Mouse (Mus musculus): Measurements from ENCODE around the gene Gm11437.

The Gm11437 gene

DNA sequence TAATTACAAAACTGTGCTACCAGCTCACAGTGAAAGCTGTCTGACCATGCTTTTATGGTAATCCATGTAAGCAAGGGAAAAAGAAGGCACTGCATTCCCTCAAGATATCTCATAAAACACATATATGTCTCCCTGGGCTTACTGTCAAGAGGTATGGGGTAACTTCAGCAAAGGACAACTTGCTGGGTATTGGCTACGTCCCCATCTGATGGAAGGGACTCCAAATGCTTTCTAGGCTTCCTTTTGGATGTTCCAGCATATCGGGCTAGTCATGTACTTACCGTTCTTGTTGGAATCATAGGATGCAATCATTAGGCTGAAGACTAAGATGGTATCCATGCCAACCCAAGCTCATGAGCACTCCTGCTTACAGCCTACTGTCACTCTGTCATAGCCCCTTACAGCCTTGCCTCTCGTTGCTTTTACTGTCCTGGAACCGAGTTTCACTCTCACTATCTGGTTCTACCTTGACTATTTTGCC lies at the start of gene Gm11437:
Gene Gm11437 (minus strand): TSS at position 431 of the 481 bp plus-strand sequence.
- DNase-seq (ENCODE audit: low spot score), result no peak

DNA sequence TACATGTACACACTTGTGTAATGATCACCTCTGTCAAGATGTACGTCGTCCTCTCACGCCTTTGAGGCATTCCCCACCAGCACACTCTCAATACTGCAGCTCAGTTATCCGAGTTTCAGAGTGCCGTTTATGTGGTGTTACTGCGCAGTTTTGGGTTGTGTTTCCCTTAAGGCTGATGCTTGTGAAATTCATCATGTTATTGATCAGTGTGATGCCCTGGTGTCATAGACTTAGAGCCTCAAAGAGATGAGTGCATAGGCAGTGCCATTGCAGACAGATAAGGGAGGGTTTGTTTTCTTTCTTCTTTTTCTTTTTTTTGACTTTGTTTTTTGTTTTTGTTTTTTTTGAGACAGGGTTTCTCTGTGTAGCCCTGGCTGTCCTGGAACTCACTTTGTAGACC lies 43.6 kb upstream of the Gm11437 start:
- DNase-seq (ENCODE audit: low spot score), result no peak

DNA sequence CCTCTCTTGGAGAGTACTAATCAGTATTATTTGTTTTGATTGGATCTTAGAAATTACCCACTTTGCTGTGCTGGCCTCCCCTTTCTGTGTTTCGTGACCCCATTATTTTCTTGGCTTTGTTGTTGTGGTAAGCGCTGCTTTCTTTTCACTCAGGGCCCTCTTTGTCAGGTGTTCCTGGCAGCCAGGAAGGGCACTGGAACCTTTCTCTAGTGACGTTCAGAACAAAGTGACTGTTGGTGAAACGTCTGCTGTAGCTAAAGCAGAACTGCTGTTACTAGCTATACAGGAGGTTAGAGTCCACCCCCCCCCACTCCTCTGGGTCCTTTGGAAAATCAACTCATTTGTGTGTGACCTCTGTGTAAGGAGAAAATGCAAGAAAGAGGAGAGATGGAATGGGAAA lies 38.5 kb upstream of the Gm11437 start:
- no peak for DNase-seq (ENCODE audit: low spot score)

DNA sequence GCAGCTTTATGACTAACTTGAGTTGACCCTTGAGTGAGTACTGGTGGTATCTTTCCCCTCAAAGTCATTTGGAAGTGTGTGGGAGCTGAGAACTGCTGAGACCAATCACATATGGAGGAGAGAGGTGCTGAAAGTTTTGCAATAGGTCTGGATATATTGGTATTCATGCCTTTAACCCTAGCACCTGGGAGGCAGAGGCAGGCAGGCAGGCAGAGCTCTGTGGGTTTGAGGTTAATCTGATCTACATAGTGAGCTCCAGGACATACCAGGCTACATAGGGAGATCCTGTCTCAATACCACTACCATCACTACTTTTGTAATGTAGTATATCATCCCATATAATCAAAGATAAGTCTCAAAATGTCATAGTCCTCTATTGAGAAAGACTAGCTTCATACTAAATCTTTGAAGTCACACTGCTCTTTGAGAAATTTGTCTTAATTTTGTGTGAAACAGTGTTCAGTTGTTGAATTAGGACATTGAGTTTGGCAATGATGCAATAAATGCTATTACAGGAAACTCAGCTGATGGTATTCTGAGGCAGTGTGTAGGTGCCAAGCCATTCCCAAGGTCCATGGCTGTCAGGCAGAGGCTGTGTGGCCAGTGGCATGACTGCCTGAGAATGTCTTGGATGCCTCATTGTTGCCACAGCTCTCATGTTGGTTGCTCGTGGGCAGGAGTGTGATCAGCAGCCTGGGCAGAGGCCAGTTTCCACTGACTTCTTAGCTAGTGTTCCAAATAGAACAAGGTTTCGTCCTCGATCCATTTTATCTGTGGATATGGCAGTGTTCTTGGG lies 30.5 kb upstream of the Gm11437 start:
- DNase-seq (ENCODE audit: low spot score), result peak; percentile 38

DNA sequence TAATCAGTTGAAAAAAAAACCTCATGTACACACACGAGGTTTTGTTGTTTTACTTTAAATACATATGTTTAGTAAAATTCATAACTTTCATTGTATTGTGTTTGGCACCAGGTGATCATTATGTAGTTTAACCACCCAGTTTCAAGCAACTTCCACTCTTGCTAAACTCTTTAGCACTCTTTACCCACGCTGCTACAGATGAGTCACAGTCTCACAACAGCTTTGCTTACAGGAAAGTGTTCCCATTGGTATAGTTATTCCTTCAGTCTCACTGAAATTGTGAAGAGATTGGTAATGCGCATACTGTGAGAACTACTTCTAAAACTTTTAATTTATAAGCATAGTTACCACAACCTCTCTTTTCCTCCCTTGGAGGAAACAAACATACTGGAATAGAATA lies 27.5 kb upstream of the Gm11437 start:
- DNase-seq (ENCODE audit: low spot score), result no peak

DNA sequence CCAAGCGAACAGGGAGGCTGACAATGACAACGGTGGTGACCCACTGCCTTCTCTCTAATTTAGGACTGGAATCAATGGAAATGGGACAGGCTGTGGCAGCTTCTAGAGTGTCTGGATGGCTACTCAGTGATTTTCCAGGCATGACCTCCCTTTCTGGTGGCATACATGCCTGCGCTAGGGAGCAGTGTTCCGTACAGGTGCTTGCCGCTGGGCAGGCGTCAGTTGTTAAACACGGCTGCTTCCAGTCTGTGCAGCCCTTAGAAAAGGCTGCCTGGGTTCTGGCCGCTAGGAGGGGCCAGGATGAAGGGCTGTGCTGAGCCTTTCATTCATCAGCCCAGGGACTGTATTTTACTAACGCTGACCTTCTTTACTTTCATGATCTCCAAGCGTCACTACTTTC lies 26.0 kb upstream of the Gm11437 start:
- DNase-seq (ENCODE audit: low spot score), result no peak

DNA sequence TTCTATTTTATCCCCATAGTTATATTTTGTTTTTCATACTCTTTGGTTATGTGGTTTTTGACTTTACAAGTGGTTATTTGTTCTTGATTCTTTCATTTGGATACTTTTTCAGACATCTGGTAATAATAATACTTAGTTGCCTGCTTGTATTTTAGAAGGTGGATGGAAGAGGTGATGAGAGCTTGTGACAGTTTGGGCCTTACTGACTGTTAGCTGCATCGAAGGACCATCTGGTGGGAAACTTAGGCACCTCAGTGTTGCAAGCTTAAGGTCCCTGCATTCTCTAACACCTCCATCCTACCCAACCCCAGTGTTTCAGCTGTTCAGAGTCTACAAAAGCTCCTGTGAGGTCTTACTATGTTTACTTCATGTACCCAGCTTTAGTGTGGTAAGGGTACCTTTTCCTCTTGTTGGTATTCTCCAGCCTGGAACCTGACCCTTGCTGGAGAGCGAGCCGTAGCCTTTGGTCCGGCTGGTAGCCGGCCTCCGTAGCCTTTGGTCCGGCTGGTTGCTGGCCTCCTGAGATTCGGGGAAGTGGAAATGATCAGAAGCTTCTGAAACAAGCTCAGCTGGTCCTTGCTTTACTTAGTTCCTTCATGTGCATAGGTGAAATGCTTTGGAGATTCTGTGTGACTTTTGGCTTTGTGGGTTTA lies 23.4 kb upstream of the Gm11437 start:
- DNase-seq (ENCODE audit: low spot score), result no peak

DNA sequence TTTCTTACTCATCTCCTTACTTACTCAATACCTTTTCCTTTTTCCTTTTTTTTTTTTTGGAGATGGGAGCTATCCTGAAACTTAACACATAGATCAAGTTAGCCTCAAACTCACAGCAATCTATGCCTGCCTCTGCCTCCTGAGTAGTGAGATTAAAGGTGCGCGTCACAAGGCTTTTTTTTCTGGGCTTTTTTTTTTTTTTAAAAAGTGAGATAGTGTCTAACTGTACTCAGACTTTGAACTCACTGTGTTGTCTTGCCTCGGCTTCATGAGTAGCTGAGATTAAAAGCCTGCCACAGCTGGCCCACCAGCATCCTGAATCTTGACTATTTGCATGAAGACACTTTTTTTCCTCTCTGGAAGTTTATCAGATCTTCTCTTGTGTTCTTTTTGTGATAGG lies 21.3 kb upstream of the Gm11437 start:
- DNase-seq (ENCODE audit: low spot score), result no peak

DNA sequence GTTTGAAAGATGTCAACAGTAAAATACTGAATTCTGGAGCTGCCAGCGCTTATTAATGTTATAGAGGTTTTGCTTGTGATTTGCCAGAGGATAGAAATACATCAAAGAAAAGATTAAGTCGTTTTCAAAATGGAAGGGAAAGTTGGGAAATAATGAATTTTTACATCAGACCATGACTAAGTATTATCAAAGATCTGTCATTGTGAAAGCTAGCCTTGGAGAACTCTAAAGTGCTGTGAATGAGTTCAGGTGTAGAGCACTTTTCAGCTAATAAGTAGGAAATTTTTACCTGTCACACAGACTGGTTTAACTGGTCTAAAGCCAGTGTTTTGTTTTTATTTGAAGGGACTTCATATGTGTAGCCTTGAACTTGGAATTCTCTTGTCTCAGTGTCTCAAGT lies 14.0 kb upstream of the Gm11437 start:
- DNase-seq (ENCODE audit: low spot score), result no peak

DNA sequence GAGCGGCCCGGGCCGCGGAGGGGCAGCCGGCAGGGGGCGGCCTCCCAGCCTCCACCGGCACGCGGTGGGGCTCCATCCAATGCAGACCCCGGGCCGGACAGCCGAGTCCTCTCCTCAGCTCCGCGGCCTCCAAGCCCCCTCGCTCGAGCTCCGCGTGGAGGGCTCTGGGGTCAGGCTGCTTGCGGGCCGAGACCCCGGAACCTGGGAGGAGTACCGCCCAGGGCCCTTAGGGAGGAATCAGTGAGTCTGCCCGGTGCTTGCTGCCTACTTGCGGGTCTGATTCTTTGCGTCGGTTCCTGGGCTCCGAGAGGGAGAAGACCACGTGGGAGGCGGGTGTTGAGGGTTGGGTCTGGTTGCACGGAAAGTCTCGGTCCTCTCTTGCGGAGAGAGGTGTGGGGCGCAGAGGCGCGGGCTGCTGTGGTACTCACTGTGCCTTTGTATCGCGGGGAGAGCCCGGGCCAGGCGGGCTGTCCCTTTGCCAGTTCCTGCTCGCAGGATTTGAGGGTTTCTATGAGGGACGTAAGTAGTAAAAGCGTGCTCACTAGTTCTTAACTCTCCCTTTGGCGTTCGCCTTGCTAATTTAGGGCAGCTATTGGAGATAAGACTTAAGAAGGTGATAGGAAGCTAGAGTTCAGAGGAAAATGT lies 12.8 kb upstream of the Gm11437 start:
- peak; percentile 53 for DNase-seq (ENCODE audit: low spot score)

DNA sequence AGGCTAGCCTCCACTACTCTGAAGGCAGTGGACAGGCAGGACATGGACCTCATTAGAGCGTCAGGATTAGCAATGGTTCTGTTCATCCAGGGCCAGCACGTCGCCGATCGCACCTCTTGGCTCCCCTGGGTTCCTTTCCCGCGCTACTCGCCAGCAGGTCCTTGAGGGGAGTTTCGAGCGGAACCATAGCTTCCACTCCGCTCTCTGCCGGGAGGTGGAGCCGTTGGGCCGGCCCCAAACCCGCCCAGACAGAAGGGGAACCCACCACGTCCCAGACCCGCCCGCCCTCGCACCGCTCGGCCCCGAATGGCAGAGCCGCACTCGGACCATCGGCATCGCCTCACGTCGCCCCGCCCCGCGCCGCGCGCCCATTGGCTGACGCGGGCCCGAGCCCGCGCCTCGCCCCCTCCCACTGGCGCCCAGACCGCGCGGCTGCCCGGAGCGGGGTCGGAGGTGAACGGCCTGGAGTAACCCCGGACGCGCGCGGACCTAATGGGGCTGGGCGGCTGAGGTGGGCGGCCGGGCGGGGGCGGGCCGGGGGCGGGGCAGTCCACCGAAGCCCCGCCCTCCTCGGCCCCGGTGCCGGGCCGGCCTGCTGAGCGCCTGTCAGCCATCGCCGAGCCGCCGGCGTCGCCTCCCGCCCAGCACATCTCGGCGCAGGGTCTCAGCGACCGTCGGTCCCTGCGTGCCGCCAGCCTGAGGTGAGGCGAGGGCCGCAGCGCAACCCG lies 12.1 kb upstream of the Gm11437 start:
- DNase-seq (ENCODE audit: low spot score), result peak; percentile 93

DNA sequence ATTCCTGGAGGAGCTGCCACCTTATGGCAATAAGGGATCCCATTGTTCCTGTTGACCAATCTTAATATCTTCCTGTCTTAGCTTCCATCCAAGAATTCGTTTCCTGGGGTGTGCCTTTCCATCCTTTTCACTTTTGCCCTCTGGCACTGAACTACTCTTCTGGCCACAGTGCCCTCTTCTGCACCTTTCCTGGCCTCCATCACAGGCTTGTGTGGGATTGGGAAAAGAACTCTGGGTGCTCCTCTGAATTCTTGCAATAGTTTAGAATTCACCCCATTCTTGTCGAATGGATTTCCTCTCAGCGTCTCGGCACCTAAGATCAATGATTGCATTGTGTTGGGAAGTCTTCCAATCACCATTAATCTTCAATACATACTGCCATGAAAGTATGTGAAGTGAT lies 11.3 kb upstream of the Gm11437 start:
- no peak for DNase-seq (ENCODE audit: low spot score)

DNA sequence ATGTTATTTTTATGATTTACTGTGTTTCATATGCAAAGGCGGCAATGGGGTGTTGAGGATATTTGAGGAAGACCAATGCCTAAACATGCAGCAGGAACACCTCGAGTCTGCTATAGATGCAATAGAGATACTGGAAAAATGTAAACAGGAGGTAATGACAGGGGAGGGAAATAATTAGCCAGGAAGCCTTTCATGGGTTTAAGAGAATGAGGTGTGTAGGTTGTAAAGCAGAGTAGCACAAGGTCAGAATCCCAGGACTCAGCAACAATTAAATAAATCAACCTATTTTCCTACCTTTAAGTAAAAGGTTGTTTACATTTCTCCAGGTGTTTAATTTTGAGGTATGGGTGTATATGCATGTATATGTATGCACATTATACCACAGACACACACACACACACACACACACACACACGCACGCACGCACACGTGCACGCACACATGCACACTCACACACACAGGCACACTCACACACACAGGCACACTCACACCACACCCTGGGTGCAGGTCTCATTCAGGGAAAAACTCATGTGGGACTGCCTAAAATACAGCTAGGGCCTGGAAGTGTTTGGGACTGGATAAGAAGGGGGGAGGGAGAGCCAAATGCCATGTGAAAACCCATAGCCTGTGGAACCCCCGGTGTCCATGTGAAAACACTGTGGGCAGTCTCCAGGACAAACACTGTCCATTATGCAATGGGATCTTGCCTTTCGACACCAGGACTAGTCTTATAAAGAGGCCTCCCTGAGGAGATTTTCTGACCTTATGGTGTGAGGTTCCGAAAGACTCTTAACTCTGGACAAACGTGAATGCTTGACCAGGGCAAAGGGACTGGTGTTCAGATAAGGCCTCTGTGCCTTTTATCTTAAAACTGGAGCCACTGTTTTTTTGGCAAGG lies 5.5 kb upstream of the Gm11437 start:
- DNase-seq (ENCODE audit: low spot score), result no peak

DNA sequence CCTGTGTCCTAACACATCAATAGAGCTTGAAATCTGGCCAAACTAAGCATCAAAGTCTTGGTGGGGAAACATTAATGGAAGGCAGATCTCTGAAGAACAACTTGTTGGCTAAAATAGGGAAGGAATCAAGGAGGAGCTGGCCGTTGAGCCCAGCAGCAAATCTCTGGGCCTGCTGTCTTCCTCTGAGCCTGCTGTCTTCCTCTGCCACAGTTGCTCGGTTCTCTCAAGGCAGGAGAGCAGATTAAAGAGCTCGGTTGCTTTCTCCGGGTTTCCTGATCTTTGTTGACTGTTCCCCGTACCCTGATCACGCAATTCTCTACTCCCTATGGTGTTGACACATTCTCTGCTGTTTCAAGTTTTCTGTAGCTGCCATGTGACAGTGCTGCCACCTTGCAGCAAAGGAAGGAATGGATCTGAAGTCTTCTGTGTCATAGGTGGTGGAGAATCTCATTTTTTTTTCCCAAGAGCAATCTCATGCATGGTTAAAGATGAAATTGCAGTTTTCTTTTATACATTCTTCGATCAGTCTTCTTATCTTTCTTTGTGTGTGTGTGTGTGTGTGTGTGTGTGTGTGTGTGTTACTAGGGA lies 1.5 kb upstream of the Gm11437 start:
- DNase-seq (ENCODE audit: low spot score), result peak; percentile 31

DNA sequence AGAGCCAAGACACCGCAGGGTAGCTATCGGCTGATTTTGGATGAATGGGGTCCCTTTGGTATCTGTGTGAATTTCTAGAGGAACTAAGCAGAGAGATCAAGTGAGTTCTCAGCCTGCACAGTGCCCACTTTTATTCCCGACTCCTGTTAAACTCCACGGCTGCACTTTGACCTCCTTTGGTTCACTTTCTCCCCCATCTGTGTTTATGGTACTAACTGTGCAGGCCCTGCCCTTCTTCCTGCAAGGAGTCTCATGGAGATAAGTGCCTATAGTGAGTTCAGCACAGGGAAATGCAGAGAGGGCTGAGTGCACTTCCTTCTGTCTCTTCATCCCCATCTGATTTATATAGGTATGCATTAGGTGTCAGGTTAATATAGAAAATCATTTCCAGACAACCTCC lies 2.7 kb downstream of the Gm11437 start:
- DNase-seq (ENCODE audit: low spot score), result no peak

DNA sequence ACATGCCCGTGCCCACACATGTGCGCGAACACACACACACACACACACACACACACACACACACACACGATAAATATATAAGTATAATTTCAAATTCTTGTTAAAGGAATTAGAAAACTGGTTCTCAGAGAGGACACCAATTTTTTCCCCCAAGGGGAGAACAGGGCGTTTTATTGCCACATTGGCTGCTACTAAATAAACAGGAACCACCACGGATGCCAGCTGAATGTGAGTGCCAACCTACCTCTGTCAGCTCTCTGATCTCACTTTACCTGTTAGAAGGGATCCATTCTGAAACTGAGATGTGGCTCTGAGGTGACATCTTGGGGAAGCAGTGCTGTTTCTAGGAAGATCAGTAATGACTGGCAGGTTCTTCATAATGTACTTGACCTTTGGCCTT lies 3.2 kb downstream of the Gm11437 start:
- DNase-seq (ENCODE audit: low spot score), result no peak

DNA sequence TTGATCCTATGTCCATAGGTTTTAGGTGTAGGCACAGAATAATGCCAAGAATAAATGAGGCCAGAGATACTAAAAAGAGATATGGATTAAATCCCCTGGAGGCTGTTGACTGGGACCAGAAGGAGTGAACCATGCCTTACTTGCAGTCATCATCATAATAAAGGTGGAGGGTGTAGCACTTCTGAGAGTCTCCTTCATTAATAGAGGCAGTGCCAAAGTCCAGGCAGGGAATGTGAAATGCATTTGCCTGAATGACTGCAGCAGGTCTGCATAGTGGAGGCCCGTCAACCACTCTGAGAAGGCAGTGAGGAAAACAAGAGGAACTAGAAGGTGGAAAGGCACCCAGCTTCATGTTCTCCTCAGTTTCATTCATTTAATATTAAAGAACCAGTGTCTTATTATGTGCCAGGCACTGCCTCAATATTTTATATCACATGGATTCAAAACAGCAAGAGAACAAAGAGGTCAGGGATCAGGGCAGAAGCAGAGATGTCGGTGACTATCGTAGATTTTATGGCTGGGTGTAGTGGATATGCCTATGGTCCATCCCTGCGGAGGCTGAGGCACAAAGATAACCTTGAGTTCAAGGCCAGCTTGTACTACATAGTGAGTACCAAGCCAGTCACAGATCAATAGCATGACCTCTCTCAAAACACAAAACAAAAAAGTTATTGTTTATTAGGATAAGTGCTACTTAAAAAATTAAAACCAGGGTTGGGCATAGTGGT lies 10.6 kb downstream of the Gm11437 start:
- DNase-seq (ENCODE audit: low spot score), result no peak

DNA sequence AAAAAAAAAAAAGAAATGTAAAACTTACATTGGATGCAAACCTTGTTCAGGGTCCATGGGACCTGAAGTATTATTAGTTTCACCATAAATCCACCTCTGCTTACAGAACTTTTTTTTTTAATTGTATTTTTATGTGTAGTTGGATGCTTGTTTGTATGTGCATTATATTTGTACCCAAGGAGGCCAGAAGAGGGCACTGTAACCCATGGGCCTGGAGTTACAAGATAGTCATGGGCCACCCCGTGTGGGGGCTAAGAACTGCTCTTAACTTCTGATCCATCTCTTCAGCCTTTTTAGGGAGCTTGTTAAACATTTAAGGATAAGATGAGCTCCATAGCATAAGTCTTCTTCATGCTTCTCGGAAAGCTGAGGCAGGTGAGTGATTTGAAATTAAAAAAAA lies 16.4 kb downstream of the Gm11437 start:
- DNase-seq (ENCODE audit: low spot score), result no peak

DNA sequence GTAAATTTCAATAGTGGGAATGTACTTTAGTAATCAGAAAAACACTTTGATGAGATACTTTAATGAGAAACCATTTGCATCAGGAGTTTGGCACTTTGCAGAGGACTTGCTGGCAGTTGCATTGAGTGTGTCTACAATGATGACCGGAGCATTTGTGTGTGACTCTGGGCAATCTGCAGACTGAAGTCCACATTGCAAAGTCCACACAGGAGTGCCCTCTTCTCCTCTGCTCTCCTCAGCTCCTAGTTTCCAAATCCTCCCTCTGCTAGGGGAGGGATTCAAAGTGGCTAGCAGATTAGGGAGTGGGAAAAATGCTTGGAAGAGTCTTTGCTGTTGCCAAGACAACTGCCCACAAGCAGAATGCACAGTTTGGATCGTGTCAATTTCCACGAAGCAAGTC lies 21.2 kb downstream of the Gm11437 start:
- no peak for DNase-seq (ENCODE audit: low spot score)

DNA sequence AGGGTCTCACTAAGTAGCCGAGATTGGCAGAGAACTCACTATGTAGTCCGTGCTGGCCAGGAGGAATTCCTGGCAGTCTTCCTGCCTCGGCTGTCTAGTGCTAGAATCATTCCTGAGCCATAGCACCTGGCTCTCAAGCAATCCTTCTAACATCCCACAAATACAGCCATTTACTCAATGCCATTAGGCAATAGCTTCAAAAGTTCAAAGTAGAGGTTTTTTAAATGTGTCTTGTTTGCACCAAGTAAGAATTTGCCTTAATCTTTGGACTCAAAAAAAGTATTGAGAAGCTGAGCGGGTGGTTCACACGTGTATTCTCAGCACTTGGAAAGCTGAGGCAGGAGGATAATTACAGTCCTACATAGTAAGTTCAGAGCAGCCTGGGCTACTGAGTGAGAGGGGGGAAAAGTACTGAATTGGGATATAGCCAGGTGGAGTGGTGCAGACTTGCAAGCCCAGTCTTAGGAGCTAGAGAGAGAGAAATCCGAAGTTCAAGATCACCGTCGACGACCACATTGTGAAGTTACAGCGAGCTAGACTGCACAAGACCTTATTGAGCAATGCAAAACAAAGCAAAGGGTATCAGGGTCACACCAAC lies 22.0 kb downstream of the Gm11437 start:
- DNase-seq (ENCODE audit: low spot score), result no peak

Data from left cerebral cortex, adult 11 months (tissue).